Mouse (Mus musculus) monocyte, adult 2 months (primary cell): Measurements from ENCODE around the gene Gm5728.
"Not testable (repeated sequence)": the region's sequence is repeated elsewhere in the genome, so short reads cannot be mapped to it uniquely, and the experiment has no call there.

ENCODE experiments used
- DNase-seq, 2 experiments: peaks; one replicate each; pipeline ENCODE4 v3.0.0; 2022; ENCODE audit warnings: low spot score in 2 of 2, low read depth in 1 of 2

Gene Gm5728

DNA sequence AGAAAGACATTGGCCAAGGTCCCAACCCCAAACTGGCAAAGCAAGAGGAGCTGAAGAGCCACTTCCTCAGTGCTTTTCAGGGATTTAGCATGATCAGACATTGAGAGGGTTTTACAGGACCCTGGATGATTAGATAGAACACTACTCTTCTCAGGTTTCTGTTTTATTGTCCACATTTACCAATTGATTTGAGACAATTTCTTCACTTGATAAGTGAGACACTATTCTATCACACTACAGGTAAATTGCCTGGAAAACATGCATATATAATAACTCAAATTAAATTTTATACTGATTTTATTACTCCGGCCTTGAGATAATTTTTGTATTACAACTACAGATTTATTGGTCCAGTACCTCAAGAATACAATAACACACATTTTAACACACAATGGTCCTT lies at the start of gene Gm5728:
Gm5728 (minus strand) TSS at position 101 of the 400 bp plus-strand sequence.
- not testable (repeated sequence) for DNase-seq

DNA sequence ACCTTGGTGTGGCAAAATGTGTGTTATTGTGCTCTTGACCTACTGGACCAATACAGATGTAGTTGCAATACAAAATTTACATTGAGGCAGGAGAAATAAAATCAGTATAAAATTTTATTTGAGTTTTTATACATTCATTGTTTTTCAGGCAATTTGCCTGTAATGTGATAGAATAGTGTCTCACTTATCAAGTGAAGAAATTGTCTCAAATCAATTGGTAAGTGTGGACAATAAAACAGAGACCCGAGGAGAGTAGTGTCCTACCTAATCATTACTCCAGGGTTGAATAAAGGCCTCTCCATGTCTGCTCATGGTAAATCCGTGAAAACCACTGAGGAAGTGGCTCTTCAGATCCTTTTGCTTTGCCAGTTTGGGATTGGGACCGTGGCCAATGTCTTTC lies 42.4 kb upstream of the Gm5728 start, which contains the start of gene Vmn1r100:
Vmn1r100 (plus strand) TSS at position 301 of the 400 bp plus-strand sequence.
- DNase-seq = not testable (repeated sequence)

DNA sequence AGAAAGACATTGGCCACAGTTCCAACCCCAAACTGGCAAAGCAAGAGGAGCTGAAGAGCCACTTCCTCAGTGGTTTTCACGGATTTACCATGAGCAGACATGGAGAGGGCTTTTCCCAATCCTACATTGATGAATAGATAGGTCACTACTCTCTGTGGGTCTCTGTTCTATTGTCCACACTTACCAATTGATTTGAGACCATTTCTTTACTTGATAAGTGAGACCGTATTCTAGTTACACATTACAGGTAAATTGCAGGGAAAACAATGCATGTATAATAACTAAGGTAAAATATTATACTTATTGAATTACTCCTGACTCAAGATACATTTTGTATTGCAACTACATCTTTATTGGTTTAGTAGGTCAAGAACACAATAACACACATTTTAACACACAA lies 41.2 kb downstream of the Gm5728 start, which contains the start of gene Gm4133:
Gm4133 (minus strand) TSS at position 101 of the 400 bp plus-strand sequence.
- not testable (repeated sequence) for DNase-seq
